Mouse (Mus musculus) left cerebral cortex, postnatal 25 days (tissue): ENCODE results near the gene Laptm5. TPM values are rescaled to one million over a fixed set of nuclear protein-coding genes. Genes with fewer than 3 reads are reported as not detected.
A peak's percentile ranks its signal among the peaks of the same experiment; 100 is the strongest.

Experiments used
- DNase-seq, 2 experiments: peaks; one replicate each; pipeline ENCODE4 v3.0.0; 2022; ENCODE audit warnings: low spot score in 2 of 2, mixed read lengths in 1 of 2
- intact Hi-C: fragments of 180-260 bp; cut with DNase I; formaldehyde crosslinking; loops from one replicate; pipeline ENCODE4 v1.15.1; 2025
- total RNA-seq, 2 experiments: library from RNA; stranded (reverse); gene quantifications; 2 replicates each; pipeline ENCODE4 v1.2.3; 2021

The Laptm5 gene
- 10 to 100 TPM; 29.6 to 36.5 TPM for total RNA-seq

DNA sequence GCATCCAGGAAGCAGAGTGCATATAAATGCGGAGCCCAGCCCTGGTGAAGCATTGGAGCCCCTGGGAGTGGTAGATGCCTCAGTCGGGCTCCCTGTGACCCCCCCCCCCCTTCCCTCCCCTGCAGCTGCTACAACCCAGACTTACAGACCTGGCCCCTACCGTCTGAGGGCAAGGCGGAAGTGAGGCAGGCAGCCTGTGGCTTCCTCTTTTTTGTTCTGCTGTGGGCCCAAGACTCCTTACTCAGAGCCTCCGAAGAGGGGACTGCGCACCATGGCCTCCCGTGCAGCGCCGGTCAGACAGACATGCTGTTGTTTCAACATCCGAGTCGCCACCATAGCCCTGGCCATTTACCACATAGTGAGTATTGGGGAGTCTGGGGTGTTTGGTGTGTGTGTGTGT lies at the start of gene Laptm5:
TSS of gene Laptm5 (plus strand) at position 49 of the 400 bp plus-strand sequence.
- intact Hi-C loops = no loop called here

DNA sequence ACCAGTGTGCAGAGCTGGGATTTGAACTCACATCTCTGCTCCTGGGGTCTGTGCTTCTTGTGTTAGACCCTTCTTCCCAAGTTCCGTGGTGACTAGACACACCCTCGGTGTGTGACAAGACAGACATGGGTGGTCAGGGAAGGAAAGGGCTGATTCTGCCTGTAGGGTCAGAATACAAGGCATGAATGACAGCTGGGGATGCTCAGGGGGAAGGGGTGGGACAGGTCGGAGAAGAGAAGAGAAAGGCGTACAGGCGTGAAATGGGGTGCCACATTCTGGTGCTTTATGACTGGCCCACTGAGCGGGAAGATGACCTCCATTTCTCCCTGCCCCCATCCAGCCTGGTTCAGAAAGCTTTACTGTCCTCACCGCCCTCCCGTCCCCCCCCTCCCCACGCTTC lies 47.5 kb upstream of the Laptm5 start:
- intact Hi-C loops = no loop called here
- DNase-seq = peak in 1 of 2 experiments; percentile 21

More for the DNA sequence above, at the start of gene Laptm5:
- peak in 1 of 2 experiments; percentile 24 for DNase-seq

DNA sequence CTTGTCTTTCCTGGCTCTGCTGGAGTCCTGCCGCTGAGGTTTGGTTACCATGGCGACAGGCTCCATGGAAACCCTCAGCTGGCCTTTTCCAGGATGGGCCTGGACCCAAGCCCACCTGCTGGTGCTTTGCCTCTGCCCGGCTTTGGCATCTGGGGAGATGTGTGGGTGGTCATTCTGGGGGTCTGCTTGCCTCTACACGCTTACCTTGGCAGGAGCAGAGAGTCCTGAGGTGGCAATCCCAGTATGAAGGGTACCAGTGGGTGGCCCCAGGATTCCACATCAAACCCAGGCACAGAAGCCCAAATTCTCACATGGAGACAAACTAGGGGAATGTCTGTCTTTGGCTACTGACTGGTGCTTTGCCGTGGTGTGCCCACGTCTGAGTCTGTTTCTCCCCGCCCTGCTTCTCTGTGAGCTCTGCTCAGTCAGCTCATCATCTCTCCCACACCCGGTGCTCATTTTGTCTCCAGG lies 47.0 kb upstream of the Laptm5 start:
- intact Hi-C loops = no loop called here
- peak; percentile 91 to 95 for DNase-seq

DNA sequence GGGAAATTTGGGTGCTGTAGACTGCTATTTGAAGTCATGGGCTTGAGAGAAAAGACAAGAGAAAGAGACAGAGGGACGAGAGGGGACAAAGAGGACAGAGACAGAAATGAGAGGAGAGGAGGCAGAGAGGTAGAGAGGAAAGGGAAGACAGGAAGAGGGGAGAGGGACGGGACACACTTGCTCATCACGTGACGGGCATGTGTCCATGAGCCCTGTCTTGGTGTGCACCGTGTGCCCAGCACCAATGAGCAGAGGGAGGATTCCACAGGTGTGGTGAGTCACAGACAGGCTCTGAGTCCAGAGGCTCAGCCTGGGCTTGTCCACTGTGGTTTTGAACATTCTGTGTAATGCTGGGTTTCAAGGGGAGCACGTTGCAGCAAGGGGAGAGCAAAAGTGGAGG lies 45.0 kb upstream of the Laptm5 start:
- DNase-seq = no peak
- intact Hi-C loops = no loop called here

DNA sequence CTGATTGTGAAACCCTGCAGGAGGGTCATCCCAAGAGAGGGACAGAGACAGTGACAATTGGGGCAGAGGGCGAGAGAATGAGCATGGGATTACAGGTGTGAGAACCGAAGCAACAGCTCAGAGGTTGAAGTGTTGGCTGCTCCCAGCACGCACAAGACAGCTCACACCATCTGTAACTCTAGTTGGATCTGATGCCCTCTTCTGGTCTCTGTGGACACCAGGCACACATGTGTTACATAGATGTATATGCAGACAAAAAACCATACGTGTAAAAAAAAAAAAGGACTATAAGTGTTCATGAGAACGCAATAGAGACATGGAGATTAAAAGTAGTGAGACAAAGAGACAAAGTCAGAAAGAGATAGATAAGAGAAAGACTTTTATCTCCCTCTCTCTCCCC lies 44.1 kb upstream of the Laptm5 start:
- no peak for DNase-seq
- intact Hi-C loops = no loop called here

DNA sequence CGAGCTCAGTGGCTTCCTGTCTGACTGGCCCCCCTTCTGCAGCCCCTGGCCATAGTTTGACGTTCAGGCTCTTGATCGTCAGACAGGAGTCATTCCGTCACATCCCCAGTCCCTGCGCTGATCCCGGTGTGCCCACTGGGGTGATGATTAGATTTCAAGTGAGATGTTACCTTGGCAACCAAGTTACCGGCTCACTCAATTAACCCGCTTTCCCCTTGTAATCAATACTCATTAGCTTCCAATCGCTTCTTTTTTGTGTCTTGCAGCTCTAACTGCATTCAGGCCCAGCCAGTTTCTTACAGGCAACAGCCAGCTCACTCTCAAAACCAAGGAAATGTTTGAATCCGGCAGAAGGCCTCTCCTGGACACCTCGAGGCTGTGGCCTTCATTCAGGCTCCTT lies 40.5 kb upstream of the Laptm5 start:
- no peak for DNase-seq
- intact Hi-C loops = no loop called here

DNA sequence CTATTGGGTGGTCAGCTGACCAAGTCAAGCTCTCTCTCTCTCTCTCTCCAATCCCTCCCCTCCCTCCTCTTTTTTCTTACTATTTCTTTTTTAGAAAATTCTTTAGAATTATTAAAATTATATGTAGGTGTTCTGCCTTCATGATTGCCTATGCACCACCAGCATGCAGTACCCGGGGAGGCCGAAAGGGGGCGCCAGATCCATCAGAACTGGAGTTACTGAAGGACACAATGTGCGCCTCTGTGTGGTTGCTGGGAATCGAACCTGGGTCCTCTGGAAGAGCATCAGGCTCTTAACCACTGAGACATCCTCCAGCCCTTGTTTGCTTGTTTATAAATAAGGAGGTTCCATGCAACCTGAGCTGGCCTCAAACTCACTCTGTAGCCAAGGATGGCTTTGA lies 39.5 kb upstream of the Laptm5 start:
- DNase-seq = no peak
- intact Hi-C loops = no loop called here

DNA sequence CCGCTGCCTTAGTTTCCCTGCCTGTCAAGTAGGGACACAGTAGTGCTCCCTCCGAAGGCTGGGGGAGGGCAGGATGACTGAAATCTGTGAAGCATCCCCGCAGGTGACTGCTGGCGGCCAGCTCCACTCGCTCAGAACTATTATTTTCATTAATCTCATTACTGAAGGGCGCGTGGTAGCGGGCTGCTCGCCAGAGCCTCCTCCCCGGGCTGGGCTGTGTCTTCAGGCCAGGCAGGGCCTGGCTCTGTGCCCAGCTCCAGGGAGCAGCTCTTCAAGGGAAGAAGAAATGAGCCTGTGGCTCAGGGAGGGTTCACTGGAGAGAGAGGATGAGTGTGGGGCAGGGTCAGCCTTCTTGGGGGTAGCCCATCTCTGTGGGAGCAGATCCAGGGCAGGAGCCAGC lies 38.3 kb upstream of the Laptm5 start:
- no peak for DNase-seq
- intact Hi-C loops = no loop called here

DNA sequence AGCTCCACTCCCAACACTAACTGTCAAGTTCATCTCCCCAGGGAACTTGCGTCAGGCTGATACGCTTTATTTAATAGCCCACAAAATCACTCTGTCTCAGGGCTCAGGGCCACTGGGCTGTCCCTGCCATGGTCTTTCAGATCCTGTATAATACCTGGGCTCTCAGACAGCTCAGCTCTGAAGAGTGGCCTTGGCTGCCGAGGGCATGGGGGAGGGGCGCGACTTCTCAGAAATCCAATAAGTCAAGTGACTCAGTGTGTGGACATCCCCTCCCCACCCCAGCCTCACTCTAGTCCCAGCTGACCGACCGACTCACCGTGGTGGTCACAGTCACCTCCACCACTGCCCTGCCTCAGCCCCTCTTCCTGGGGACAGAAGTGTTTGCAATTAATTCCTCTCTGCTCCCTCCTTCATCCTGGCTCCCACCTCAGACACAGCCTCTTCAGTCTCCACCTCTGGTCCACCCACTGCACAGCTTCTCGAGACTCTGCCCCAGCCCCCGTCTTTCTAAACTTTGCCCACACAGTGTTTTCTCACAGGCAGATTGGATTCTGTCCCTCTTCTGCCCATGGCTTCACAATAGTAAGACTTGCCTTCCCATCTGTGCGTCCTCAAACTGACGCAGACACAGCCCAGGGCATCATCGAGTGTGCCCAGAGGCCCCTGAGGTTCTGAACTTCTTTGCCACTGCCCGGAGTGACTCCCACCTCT lies 36.8 kb upstream of the Laptm5 start:
- peak in 1 of 2 experiments; percentile 52 for DNase-seq
- intact Hi-C loops = no loop called here

DNA sequence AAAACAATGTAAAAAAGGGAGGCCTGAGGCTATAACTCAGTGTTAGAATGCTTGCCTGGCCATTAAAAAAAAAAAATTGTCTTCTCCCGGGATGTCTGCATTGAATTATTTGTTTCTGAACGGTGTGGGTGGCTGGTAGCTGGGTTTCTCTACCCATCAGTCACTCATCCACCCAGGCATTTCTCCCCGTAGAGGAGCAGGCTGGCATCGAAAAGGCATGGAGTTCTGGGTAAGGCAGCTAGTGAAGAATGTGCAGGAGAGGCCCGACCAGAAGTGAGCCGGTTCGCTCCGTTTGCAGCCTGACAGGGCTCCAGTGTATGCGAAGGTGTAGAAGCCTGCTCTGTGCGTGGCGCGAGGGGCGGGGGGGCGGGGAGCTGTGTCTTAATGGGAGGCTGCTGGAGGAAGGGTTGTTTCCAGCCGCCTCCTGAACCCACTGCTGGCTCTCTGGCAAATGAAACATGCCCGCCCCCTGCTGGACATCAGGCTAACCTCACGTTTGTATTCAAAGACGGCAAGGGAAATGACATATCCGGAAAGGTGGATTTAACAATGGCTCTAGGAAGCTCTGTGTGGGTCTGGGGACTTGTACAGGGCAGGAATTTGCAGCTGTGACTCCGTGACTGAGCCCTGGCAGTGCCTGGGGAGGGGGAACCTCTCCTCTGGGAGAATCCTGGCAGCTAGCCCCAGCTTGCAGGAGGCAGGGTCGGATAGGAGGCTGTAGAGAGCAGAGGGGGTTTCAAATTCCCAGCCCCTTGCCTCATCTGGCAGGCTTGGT lies 34.5 kb upstream of the Laptm5 start:
- DNase-seq = peak; percentile 94

DNA sequence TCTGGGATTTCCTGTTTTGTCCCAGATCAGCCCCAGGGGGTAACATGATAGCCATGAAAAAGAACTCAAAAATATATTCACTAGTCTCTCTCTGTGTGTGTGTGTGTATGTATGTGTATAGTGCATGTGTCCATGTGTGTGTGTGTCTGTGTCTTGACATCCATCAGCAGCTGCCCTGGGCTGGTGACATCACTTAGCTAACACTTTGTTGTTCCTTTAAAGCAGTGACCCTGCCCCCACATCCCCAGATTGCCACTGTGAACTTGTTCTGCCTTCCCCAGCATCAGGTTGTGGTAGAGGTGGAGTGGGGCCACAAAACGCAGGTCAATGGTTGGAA lies 33.9 kb upstream of the Laptm5 start:
- DNase-seq = no peak
- intact Hi-C loops = no loop called here

More for the DNA sequence above, 34.5 kb upstream of the Laptm5 start:
- intact Hi-C loops = loop anchor here (1.0 kb wide), 1 partner anchor 88 kb away; no protein-coding TSS in a partner anchor

DNA sequence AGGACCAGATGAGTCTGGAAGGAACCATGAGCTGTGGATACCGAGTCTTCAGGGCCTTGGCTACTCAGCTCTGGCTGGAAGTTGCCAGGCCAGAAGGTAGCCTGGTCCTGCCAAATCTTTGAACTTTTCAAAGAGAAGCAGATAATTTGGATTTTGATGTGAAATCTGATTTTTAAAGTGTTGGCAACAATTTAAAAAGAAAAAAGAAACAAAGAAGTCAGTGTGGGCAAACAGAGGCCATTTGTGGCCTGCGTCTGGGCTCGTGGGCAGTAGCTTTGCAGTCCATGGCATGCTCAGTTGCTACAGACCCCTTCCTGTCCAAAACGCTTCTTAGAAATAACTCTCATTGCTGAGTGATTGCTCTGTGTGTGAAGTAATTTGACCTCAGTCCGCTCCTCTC lies 31.6 kb upstream of the Laptm5 start:
- intact Hi-C loops = no loop called here
- no peak for DNase-seq

DNA sequence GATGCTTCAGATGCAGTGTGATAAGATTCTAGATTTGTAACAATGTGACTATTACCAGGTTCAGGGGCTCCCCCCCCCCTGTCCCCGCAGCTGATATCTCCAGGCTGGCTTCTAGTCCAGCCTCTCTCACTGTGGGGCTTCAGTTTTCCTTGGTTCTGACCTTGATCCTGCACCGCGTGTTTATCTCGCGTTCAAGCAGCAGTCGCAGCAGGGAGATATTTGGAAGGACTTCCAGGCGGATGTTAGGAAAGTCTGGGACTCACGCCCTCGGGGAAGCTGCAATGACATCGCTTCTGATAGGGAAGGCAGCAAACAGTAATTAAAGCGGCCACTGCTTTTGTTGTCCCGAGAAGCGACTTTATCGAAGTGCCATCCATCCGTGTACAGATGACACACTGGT lies 30.2 kb upstream of the Laptm5 start:
- DNase-seq = no peak
- intact Hi-C loops = no loop called here

DNA sequence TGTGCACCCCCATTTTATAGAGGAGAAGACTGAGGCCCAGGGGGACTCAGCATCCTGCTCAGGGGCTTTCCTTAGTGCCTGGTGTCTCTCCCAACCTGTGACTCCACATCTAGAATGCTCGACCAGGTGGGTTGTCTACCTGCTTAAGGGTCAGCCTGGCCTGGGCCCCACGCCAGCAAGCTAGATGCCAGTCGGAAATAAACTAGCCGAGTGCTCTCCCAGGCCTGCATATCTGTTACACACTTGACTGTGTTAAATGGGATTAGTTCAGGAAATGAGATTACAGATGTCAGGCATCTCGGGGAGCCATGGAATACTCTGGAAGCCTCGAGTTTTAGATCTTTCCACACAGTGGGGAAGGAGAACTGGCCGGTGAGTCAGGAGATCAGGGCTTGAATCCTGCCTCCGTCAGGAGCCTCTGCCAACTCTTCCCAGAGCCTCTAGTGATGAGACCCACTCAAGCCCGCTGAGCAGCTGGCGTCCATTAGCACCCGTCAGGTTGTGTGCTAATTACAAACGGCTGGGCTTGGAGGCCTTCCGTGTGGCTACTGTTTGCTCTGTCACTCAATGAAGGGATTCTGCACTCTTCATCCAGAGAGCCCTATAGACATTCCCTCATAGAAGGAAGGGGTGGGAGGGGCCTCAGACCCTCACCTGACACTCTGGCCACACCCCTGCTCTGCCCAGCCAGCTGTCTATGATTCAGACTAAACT lies 28.9 kb upstream of the Laptm5 start:
- intact Hi-C loops = no loop called here
- DNase-seq = no peak

DNA sequence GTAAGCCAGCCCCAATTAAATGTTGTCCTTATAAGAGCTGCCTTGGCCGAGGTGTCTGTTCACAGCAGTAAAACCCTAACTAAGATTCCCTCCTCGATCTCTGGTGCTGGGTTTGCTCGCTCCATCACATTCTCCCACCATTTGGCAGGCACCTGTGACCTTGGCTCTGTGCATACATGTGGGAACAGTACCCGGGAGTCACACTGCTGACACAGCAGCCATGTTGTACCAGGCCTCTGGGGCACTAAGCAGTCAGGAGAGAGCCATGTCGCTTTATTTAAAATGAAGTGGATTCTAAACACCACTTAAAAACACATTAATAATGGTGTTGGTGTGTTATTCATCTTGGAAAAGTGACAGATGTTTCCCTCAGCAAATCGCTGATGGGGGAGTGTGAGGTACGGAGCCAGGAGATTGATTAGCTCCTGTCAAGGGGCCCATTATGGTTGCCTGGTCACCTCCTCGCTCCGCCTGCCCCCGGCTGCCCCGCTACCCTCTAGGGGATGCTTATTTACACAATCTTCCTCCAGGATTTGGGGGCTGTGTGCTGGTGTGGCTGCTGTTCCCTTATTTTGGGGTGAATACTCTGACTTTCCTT lies 25.7 kb upstream of the Laptm5 start:
- intact Hi-C loops = no loop called here
- no peak for DNase-seq

DNA sequence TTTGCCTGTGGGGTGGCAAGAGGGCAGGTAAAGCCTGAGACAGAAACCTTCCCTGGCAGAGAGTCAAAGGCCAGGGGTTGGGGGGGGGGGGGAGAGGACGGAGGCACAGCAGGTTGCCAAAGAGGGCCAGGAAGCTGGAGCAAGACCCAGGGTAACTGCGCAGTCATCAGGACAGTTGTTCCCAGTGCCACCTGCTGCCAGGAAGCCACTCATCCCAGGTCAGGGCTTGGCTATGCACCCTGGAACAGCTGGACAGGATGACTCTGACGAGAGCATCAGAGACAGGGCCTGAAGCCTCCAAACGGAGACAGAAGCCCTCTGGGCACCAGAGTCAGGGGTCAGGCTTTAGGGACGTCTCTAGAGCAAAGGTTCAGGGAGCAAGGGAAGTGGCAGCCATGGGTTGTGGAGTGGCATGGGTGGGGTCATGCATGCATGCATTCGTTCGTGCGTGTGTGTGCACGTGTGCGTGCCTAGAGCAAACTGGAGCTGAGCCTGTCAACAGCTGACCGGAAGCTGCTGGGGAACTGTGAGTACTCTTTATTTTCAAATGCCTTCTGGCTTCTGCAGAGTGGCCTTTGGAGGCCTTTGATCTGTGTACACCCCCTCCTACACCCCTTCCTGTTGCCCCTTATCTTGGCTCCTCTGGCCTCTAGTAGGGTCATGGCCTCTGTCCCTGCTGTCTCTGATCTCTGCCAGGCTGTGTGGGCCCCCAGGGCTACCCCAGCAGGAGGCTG lies 23.0 kb upstream of the Laptm5 start:
- no peak for DNase-seq
- intact Hi-C loops = no loop called here

DNA sequence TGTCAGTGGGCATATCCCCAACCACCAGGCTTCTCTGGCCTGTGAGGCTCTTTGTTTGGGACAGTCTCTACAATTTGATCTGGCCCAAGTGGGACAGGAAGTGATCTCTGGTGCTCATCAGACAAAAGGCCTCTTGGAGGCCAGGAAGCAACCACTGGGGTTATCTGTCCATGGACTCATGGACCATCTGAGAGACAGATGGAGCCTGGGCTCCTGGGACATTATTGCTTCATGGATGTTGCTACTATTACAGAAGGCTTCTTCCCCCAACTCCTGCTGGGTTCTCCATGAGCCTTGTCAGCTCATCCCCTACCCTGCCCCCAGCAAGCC lies 22.4 kb upstream of the Laptm5 start:
- DNase-seq = no peak
- intact Hi-C loops = no loop called here

DNA sequence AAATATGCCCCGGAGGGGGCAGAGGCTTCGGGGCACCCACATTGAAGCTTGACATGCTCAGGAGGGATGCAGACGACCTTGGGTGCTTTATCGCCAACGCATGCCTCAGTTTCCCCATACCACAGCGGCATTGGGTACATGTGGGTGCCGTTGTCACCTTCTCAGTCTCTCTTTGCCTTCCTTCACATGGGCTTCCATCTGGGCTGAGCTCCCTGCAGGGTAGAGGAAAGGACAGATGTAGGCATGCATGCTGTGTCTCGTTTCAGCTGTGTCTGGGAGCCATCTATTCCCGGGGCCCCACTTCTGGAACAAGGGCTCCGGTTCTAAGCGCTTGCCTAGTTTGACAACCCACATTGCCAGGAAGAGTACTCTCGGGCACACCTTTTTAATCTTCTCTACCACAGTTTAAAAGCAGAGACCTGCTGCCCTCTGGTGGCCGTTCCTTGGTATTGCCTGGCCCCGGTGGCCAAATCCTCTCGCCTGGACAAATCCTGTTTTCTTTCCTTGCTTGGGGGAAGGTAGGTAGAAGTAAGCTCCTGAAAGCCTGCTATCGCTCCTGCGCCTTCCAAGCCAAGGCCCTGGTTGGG lies 20.8 kb upstream of the Laptm5 start:
- intact Hi-C loops = loop anchor here (1.0 kb wide), 2 partner anchors 55 to 102 kb away; no protein-coding TSS in a partner anchor
- DNase-seq = peak; percentile 81 to 88

DNA sequence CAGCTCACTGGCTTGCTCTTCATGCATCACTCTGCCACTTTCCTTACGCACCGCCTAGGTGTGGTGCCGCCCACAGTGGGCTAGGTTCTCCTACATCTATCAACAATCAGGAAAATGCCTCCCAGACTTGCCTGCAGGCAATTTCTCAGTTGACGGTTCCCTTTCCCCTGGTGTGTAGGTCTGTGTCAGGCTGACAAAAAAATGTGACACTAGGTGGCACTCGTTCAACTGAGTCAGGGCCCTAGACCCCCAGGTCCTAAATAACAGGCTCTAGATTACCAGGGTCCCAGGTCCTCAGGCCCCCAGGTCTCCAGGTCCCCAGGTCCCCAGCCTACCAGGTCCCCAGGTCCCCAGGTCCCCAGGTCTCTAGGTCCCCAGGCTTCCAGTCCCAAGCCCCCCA lies 19.2 kb upstream of the Laptm5 start:
- no peak for DNase-seq
- intact Hi-C loops = no loop called here
